Mouse (Mus musculus) spleen, postnatal 10 days (tissue): ENCODE data around the gene Lcn10.
A peak's percentile ranks its signal among the peaks of the same experiment; 100 is the strongest.
"Not testable (repeated sequence)": the region's sequence is repeated elsewhere in the genome, so short reads cannot be mapped to it uniquely, and the experiment has no call there.

Source experiments
- DNase-seq, 2 experiments: peaks; one replicate each; pipeline ENCODE4 v3.0.0; 2021 to 2022; ENCODE audit warnings: low spot score in 2 of 2

Lcn10 gene

GRCm38 (mm10) chr2:25682426-25682825 lies at the start of gene Lcn10:
TSS of gene Lcn10 (plus strand) at chr2:25682726.
- no peak for DNase-seq

- DNase-seq, result no peak
Measured at GRCm38 (mm10) chr2:25633616-25634015, 48.9 kb upstream of the Lcn10 start.

GRCm38 (mm10) chr2:25634046-25634445 lies 48.5 kb upstream of the Lcn10 start:
- no peak for DNase-seq

- peak; percentile 16 to 66 for DNase-seq
Measured at GRCm38 (mm10) chr2:25639890-25640289, 42.6 kb upstream of the Lcn10 start.

- no peak for DNase-seq
Measured at GRCm38 (mm10) chr2:25652902-25653301, 29.6 kb upstream of the Lcn10 start, which contains the start of gene Lcn8. TSS of gene Lcn8 (plus strand) at chr2:25653120.

- no peak for DNase-seq
Measured at GRCm38 (mm10) chr2:25654502-25654901, 28.0 kb upstream of the Lcn10 start.

GRCm38 (mm10) chr2:25656691-25657090 lies 25.8 kb upstream of the Lcn10 start:
- DNase-seq, result no peak

GRCm38 (mm10) chr2:25657246-25657645 lies 25.3 kb upstream of the Lcn10 start:
- no peak for DNase-seq

GRCm38 (mm10) chr2:25657652-25658051 lies 24.9 kb upstream of the Lcn10 start, which contains the start of gene Lcn5:
TSS of gene Lcn5 (plus strand) at chr2:25657952.
- no peak for DNase-seq

- DNase-seq, result no peak
Measured at GRCm38 (mm10) chr2:25660279-25660678, 22.2 kb upstream of the Lcn10 start.

- DNase-seq, result no peak
Measured at GRCm38 (mm10) chr2:25661245-25661970, 21.1 kb upstream of the Lcn10 start.

- DNase-seq, result peak in 1 of 2 experiments; percentile 68
Measured at GRCm38 (mm10) chr2:25663511-25663910, 19.0 kb upstream of the Lcn10 start.

GRCm38 (mm10) chr2:25664125-25664524 lies 18.4 kb upstream of the Lcn10 start:
- no peak for DNase-seq

- no peak for DNase-seq
Measured at GRCm38 (mm10) chr2:25666516-25666915, 16.0 kb upstream of the Lcn10 start.

- no peak for DNase-seq
Measured at GRCm38 (mm10) chr2:25676486-25676885, 6.0 kb upstream of the Lcn10 start, which contains the start of gene Lcn6. TSS of gene Lcn6 (plus strand) at chr2:25676786.

- DNase-seq, result no peak
Measured at GRCm38 (mm10) chr2:25679559-25679958, 3.0 kb upstream of the Lcn10 start.

GRCm38 (mm10) chr2:25686941-25687340 lies 4.4 kb downstream of the Lcn10 start:
- DNase-seq, result no peak

- peak; percentile 46 to 76 for DNase-seq
Measured at GRCm38 (mm10) chr2:25694605-25695004, 12.1 kb downstream of the Lcn10 start.

GRCm38 (mm10) chr2:25696951-25697350 lies 14.4 kb downstream of the Lcn10 start:
- DNase-seq, result no peak

- DNase-seq, result no peak
Measured at GRCm38 (mm10) chr2:25698696-25699095, 16.2 kb downstream of the Lcn10 start.

- DNase-seq, result not testable (repeated sequence)
Measured at GRCm38 (mm10) chr2:25699743-25700142, 17.2 kb downstream of the Lcn10 start, which contains the start of gene Obp2a. TSS of gene Obp2a (plus strand) at chr2:25700043.

- DNase-seq, result no peak
Measured at GRCm38 (mm10) chr2:25701001-25701400, 18.5 kb downstream of the Lcn10 start.

- DNase-seq, result no peak
Measured at GRCm38 (mm10) chr2:25703706-25704105, 21.2 kb downstream of the Lcn10 start.
